Mouse (Mus musculus): ENCODE data around the gene Dmxl2. TPM values are rescaled to one million over a fixed set of nuclear protein-coding genes. Genes with fewer than 3 reads are reported as not detected.

Dmxl2 gene
- polyA plus RNA-seq, 1 experiment from 2014 or later = 44.0 TPM

GRCm38 (mm10) chr9:54439015-54439414, 62.4 kb downstream of the Dmxl2 start:
- no peaks in the 10 kb centered on the region for H3K27me3 ChIP-seq
- no peak overlapping the region for H3K27ac ChIP-seq
- 89% methylated on average over 6 of the region's 6 CpGs for WGBS
- H3K9ac ChIP-seq = no peak overlapping the region
- peaks cover 10% of the 10 kb centered on the region for H3K36me3 ChIP-seq
- ATAC-seq (ENCODE audit: low FRiP score) = no peak
- no peak overlapping the region for H3K4me2 ChIP-seq
- H3K9me3 ChIP-seq = no peaks in the 10 kb centered on the region
- H3K4me1 ChIP-seq (replicated peaks) = no peaks in the 10 kb centered on the region
- H3K4me3 ChIP-seq = no peak overlapping the region

- no peak overlapping the region for H3K4me3 ChIP-seq
- H3K9me3 ChIP-seq = no peaks in the 10 kb centered on the region
- WGBS = 18% methylated on average over 2 of the region's 2 CpGs
- H3K27me3 ChIP-seq = no peaks in the 10 kb centered on the region
- no peak overlapping the region for H3K27ac ChIP-seq
- H3K4me1 ChIP-seq (replicated peaks) = no peaks in the 10 kb centered on the region
- ATAC-seq (ENCODE audit: low FRiP score) = no peak
- H3K9ac ChIP-seq = no peak overlapping the region
- no peak overlapping the region for H3K4me2 ChIP-seq
- peaks cover 10% of the 10 kb centered on the region for H3K36me3 ChIP-seq
Measured at GRCm38 (mm10) chr9:54438246-54438645, 63.2 kb downstream of the Dmxl2 start.

- ATAC-seq (ENCODE audit: low FRiP score) = no peak
- WGBS = 89% methylated on average over 2 of the region's 2 CpGs
Measured at GRCm38 (mm10) chr9:54416238-54416637, 85.2 kb downstream of the Dmxl2 start.

GRCm38 (mm10) chr9:54356756-54357155, 144.7 kb downstream of the Dmxl2 start:
- ATAC-seq (ENCODE audit: low FRiP score) = no peak
- Histone ChIP-seq H3K4me1 (replicated peaks) (no peaks in the 10 kb centered on the region), H3K9ac (no peak overlapping the region), H3K9me3 (no peaks in the 10 kb centered on the region), H3K27ac (no peak overlapping the region), H3K27me3 (no peaks in the 10 kb centered on the region), H3K4me2 (no peak overlapping the region), H3K4me3 (no peak overlapping the region), H3K36me3 (no peaks in the 10 kb centered on the region)
- WGBS = 95% methylated on average over 8 of the region's 8 CpGs

More at GRCm38 (mm10) chr9:54416238-54416637, 85.2 kb downstream of the Dmxl2 start:
- Histone ChIP-seq H3K9ac (no peak overlapping the region), H3K27me3 (no peaks in the 10 kb centered on the region), H3K4me2 (no peak overlapping the region), H3K27ac (no peak overlapping the region), H3K4me3 (no peak overlapping the region), H3K4me1 (replicated peaks) (no peaks in the 10 kb centered on the region), H3K36me3 (peaks cover 46% of the 10 kb centered on the region), H3K9me3 (no peaks in the 10 kb centered on the region)

- Histone ChIP-seq H3K4me2 (no peak overlapping the region), H3K36me3 (no peaks in the 10 kb centered on the region), H3K4me1 (replicated peaks) (no peaks in the 10 kb centered on the region), H3K9ac (no peak overlapping the region), H3K27ac (no peak overlapping the region), H3K4me3 (no peak overlapping the region), H3K27me3 (no peaks in the 10 kb centered on the region), H3K9me3 (no peaks in the 10 kb centered on the region)
- ATAC-seq (ENCODE audit: low FRiP score) = no peak
- WGBS = 78% methylated on average over 7 of the region's 7 CpGs
Measured at GRCm38 (mm10) chr9:54342026-54342425, 159.4 kb downstream of the Dmxl2 start.

GRCm38 (mm10) chr9:54336532-54337144, 164.8 kb downstream of the Dmxl2 start:
- H3K4me2 ChIP-seq = no peak overlapping the region
- no peaks in the 10 kb centered on the region for H3K4me1 ChIP-seq (replicated peaks)
- H3K4me3 ChIP-seq = no peak overlapping the region
- no peak overlapping the region for H3K27ac ChIP-seq
- WGBS = 50% methylated on average over 6 of the region's 6 CpGs
- H3K27me3 ChIP-seq = no peaks in the 10 kb centered on the region
- ATAC-seq (ENCODE audit: low FRiP score) = 0 out of 2 replicates have a peak, but pooled peaks have one; percentile 24
- no peak overlapping the region for H3K9ac ChIP-seq
- no peaks in the 10 kb centered on the region for H3K9me3 ChIP-seq
- H3K36me3 ChIP-seq = no peaks in the 10 kb centered on the region

GRCm38 (mm10) chr9:54335582-54335981, 165.8 kb downstream of the Dmxl2 start:
- no peaks in the 10 kb centered on the region for H3K9me3 ChIP-seq
- no peaks in the 10 kb centered on the region for H3K27me3 ChIP-seq
- no peaks in the 10 kb centered on the region for H3K36me3 ChIP-seq
- WGBS = 40% methylated on average over 12 of the region's 12 CpGs
- H3K4me2 ChIP-seq = no peak overlapping the region
- H3K9ac ChIP-seq = no peak overlapping the region
- H3K4me1 ChIP-seq (replicated peaks) = no peaks in the 10 kb centered on the region
- ATAC-seq (ENCODE audit: low FRiP score) = no peak
- H3K4me3 ChIP-seq = no peak overlapping the region
- H3K27ac ChIP-seq = no peak overlapping the region

GRCm38 (mm10) chr9:54329201-54329600, 172.2 kb downstream of the Dmxl2 start:
- Histone ChIP-seq H3K4me3 (no peak overlapping the region), H3K9ac (no peak overlapping the region), H3K9me3 (no peaks in the 10 kb centered on the region), H3K27ac (no peak overlapping the region), H3K4me2 (no peak overlapping the region), H3K4me1 (replicated peaks) (no peaks in the 10 kb centered on the region), H3K27me3 (no peaks in the 10 kb centered on the region), H3K36me3 (no peaks in the 10 kb centered on the region)
- no peak for ATAC-seq (ENCODE audit: low FRiP score)
- 93% methylated on average over 7 of the region's 7 CpGs for WGBS

- no peak for ATAC-seq (ENCODE audit: low FRiP score)
- Histone ChIP-seq H3K4me1 (replicated peaks) (peaks cover 11% of the 10 kb centered on the region; the same call in 1 of the 2 replicates), H3K27ac (no peak overlapping the region), H3K9me3 (no peaks in the 10 kb centered on the region), H3K36me3 (no peaks in the 10 kb centered on the region), H3K4me3 (no peak overlapping the region), H3K9ac (no peak overlapping the region), H3K27me3 (no peaks in the 10 kb centered on the region), H3K4me2 (no peak overlapping the region)
- WGBS = 46% methylated on average over 8 of the region's 8 CpGs
Measured at GRCm38 (mm10) chr9:54323456-54323855, 178.0 kb downstream of the Dmxl2 start.

- no peaks in the 10 kb centered on the region for H3K27me3 ChIP-seq
- no peak overlapping the region for H3K4me2 ChIP-seq
- no peak overlapping the region for H3K27ac ChIP-seq
- H3K9me3 ChIP-seq = no peaks in the 10 kb centered on the region
- H3K4me1 ChIP-seq (replicated peaks) = 0 out of 2 replicates have a peak, but pooled peaks cover 15% of the 10 kb centered on the region
- 74% methylated on average over 9 of the region's 9 CpGs for WGBS
- no peak overlapping the region for H3K4me3 ChIP-seq
- no peak overlapping the region for H3K9ac ChIP-seq
- no peaks in the 10 kb centered on the region for H3K36me3 ChIP-seq
- no peak for ATAC-seq (ENCODE audit: low FRiP score)
Measured at GRCm38 (mm10) chr9:54316363-54316762, 185.1 kb downstream of the Dmxl2 start.

Other genes with a start within 250 kb of the Dmxl2 start
- gene Cyp19a1, start 233.5 kb downstream of the Dmxl2 start, polyA plus RNA-seq (2015; fragmentation: Nextera tagmentation; extraction: Ambion mirVana) = not detected in 2 replicates
- gene Gldn, start 215.1 kb downstream of the Dmxl2 start, polyA plus RNA-seq (2015; fragmentation: Nextera tagmentation; extraction: Ambion mirVana) = 0.17 and 0.22 TPM in 2 replicates
- gene Sh2d7, start 37.4 kb upstream of the Dmxl2 start, polyA plus RNA-seq (2015; fragmentation: Nextera tagmentation; extraction: Ambion mirVana) = 0.08 TPM in 1 of 2 replicates, not detected in the other
- gene Cib2, start 58.6 kb upstream of the Dmxl2 start, polyA plus RNA-seq (2015; fragmentation: Nextera tagmentation; extraction: Ambion mirVana) = 42.4 and 45.2 TPM in 2 replicates
- gene Idh3a, start 84.7 kb upstream of the Dmxl2 start, polyA plus RNA-seq (2015; fragmentation: Nextera tagmentation; extraction: Ambion mirVana) = 122 and 126 TPM in 2 replicates
- gene Acsbg1, start 160.2 kb upstream of the Dmxl2 start, polyA plus RNA-seq (2015; fragmentation: Nextera tagmentation; extraction: Ambion mirVana) = 14.2 and 15.6 TPM in 2 replicates
- 4.8 and 7.2 TPM in 2 replicates for gene Dnaja4, start 197.2 kb upstream of the Dmxl2 start, polyA plus RNA-seq (2015; fragmentation: Nextera tagmentation; extraction: Ambion mirVana)
- gene Wdr61, start 232.9 kb upstream of the Dmxl2 start, polyA plus RNA-seq (2015; fragmentation: Nextera tagmentation; extraction: Ambion mirVana) = 110 and 112 TPM in 2 replicates